Mouse (Mus musculus) liver, postnatal 0 days (tissue): ENCODE data around the gene Ccdc175.

Source experiments
- CTCF ChIP-seq: sonication (generic); IDR thresholded peaks from 2 replicates; pipeline ENCODE4 v1.5.1; 2016; ENCODE audit warnings: antibody characterized with exemption, low read depth
- EP300 ChIP-seq: IDR thresholded peaks from 2 replicates; pipeline ENCODE4 v1.6.1; 2016; ENCODE audit warnings: antibody characterized with exemption, low read depth, mild to moderate bottlenecking

- TF ChIP-seq CTCF (no peak), EP300 (no peak)
Observed at GRCm38 (mm10) chr12:72200828-72201227, 16.0 kb upstream of the Ccdc175 start.
